Mouse (Mus musculus): ENCODE measurements around the gene Trp63.
"Not testable (repeated sequence)": the region's sequence is repeated elsewhere in the genome, so short reads cannot be mapped to it uniquely, and the experiment has no call there.

The Trp63 gene

DNA sequence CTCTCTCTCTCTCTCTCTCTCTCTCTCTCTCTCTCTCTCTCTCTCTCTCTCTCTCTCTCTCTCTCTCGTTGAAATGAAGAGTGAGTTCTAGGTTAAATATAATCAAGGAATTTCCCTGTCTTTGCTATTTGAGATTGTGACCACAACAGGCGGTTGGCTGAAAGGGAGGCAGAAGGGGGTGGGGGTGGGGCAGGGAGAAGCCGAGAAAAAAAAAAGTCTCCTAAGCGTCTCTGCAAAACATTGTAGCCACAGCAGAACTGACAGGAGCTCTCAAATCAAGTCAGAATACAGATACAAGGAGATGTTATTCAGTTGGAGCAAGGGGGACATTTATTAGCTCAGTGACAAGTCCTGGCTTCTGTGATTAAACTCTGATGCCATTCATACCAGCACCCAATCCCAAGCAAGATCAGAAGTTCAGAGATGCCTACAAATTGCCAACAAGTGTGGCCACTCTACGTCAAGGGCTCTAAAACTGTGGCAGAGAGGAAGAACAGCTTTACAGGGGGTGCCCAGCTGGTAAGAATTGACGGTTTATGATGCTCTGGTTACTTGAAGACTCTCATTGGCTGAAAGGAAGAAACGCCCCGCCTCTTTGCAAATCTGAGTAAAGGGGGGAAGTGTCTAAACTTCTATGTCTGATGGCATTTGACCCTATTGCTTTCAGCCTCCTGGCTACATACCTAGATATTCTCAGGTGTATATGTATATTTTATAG, at the start of gene Trp63:
Gene Trp63, plus strand, starts transcription at position 233 of the 718 bp plus-strand sequence.
- no peak for DNase-seq (ENCODE audit: low read depth)

- not testable (repeated sequence) for DNase-seq (ENCODE audit: low read depth)
Observed at GRCm38 (mm10) chr16:25644716-25645115, 38.8 kb upstream of the Trp63 start.

GRCm38 (mm10) chr16:25660510-25661235, 22.9 kb upstream of the Trp63 start:
- no peak for DNase-seq (ENCODE audit: low read depth)

GRCm38 (mm10) chr16:25663116-25663515, 20.4 kb upstream of the Trp63 start:
- DNase-seq (ENCODE audit: low read depth) = no peak

DNA sequence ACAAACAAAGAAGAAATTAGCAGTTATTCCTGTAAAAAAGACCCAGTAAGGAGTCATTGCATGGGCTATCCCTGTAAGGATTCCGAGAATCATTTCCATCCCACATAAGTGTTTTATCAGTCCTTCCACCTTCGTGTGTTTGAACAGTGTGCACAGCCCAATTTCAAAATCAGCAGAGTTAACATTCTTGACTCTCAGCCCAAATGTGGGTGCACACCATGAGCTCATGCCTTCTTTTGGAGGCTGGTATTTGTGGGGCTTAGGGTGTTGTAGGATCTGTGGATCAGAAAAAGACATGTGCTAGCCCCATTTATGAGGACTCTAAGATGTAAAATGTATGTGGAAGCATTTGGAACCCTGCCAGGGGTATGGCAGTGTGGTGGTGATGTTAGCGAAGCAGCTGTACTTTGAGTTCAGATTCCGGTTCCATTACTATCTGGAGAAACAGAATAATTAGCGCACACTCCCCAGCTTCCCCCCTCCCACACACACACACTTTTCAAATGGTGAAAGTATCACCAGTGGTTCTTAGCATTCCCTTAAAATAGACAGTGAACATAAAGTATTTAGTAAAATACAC, 9.6 kb upstream of the Trp63 start:
- DNase-seq (ENCODE audit: low read depth) = no peak

DNA sequence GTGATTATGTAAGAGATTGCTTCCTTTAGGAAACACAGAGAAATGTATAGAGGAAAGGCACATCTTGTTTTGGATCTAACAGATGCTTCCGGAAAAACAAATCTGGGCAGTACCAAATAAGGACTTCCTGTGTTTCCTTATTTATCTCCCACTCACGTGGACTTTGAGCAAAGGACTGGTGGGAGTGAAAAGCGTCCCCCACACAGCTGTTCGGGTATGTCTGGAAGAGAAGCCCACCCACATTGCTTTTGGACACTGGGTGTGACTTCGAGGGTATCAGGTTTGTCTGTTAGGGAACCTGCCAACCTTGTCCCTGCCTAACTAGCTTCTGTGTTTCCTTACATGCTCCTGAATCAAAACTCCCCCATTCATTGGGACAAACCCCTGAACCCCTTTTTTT, 3.2 kb upstream of the Trp63 start:
- DNase-seq (ENCODE audit: low read depth) = no peak

DNA sequence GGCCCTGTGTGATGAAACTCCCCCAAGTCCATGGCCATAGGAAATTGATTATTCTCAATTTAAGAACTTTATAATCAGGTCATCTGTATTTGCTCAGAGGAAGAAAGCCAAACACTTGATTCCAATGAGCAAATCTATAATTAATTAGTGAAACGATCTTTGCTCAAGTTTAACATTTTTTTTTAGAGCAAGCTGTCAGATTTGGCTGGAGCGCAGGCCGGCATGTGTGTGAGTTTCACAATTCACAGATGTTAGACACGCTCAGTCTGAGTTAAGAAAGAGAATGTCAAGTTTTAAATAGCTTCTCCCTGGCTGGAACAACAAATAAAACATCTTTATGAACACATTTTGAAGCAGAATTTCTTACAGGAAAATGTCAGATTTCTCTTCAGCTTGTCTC, 1.0 kb upstream of the Trp63 start:
- DNase-seq (ENCODE audit: low read depth) = no peak

GRCm38 (mm10) chr16:25684572-25684971, 1.0 kb downstream of the Trp63 start:
- DNase-seq (ENCODE audit: low read depth) = no peak

DNA sequence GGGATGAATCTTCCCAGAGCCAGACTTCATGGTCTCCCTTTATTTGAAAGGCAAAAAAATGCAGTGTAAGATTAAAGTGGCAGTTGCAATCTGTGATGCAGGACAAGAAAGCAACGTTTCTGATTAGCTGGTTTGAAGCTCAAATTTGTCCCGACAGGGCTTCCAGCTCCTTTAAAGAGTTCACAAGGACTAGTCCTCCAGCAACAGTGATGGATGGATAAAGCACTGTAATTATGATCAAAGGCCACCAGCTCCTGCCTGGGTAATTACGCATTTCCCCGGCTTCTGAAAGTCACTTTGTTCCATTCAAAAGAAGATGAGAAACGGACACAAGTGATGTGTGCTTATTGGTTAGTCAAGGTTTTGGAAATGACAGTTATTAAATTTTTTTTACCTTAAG, 7.0 kb downstream of the Trp63 start:
- DNase-seq (ENCODE audit: low read depth) = no peak

GRCm38 (mm10) chr16:25701252-25701651, 17.7 kb downstream of the Trp63 start:
- DNase-seq (ENCODE audit: low read depth) = no peak

GRCm38 (mm10) chr16:25706260-25706659, 22.7 kb downstream of the Trp63 start:
- DNase-seq (ENCODE audit: low read depth) = no peak

GRCm38 (mm10) chr16:25715790-25716189, 32.2 kb downstream of the Trp63 start:
- no peak for DNase-seq (ENCODE audit: low read depth)

DNA sequence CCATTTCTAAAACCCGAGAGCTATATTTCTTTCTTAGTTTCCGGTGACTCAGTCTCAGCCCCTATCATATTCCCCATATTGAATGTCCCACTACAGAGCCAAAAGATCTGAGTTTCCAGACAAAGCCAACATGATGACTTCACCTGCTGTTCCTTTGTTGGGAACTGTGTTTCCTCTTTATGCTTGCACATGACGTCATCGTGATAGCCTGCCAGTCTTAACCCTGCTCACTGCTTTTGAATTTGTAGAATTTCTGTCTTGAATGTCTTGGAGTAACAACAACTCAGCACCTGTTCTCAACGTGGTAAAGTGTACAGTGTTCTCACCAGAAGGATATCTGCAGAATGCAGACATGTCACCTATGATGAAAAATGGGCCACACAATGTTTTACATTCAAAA, 39.6 kb downstream of the Trp63 start:
- no peak for DNase-seq (ENCODE audit: low read depth)

DNA sequence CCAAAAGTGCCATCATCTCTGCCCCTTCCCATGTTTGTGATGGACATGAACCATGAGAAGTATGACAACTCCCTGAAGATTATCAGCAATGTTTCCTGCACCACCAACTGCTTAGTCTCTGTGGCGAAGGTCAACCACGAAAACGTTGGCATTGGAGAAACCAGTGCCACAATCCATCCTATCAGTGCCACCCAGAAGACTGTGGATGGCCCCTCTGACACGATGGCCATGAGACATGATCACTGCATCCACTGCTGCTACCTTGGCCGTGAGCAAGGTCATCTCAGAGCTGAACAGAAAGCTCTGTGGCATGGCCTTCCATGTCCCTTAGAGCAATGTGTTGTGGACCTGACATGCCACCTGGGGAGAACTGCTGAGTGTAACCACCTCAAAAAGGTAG, 43.4 kb downstream of the Trp63 start:
- DNase-seq (ENCODE audit: low read depth) = no peak

DNA sequence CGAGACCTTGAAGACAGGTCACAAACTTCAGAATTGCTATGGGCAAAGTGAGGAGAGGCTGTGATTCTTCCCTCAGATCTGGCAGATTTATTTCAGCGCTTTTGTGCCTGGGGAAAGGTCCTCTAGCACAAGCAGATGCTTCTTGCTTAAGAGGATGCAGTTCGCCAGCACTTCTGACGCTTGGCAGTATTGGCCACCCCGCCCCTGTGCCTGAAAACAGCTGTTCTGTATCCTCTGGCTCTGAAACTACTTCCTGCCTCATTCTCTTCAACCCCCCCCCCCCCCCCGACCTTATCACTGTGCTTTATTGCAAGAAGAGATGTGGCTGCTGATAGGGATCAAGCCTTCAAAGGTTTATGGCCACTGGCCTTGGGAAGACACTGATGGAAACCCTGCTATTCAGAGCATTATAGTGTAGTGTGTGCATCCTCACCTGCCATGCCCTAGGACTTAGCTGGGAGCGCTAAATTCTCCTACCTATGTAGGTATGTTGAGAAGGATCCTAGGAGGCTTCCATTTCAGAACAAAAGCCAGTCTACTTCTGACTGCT, 44.5 kb downstream of the Trp63 start:
- DNase-seq (ENCODE audit: low read depth) = no peak

DNA sequence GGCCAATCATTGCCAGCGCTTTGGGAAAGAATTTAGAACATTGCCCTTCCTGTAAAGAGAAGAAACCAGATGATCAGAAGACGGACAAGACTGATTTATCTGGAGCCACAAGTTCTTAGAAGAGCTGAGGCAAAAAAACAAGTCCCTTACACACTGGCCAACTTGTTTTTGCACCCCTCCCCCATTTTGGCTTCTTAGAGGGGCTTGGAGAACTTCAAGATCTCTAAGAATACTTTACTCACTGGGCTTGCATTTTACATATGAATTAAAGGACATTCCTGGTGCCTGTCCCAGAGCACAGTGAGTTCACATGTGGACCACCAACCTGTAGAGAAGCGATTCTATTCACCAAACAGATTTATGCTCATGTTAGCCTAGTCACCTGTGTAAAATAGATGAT, 53.3 kb downstream of the Trp63 start:
- no peak for DNase-seq (ENCODE audit: low read depth)

- no peak for DNase-seq (ENCODE audit: low read depth)
Observed at GRCm38 (mm10) chr16:25737623-25738050, 54.1 kb downstream of the Trp63 start.

- no peak for DNase-seq (ENCODE audit: low read depth)
Observed at GRCm38 (mm10) chr16:25746807-25747206, 63.2 kb downstream of the Trp63 start.

DNA sequence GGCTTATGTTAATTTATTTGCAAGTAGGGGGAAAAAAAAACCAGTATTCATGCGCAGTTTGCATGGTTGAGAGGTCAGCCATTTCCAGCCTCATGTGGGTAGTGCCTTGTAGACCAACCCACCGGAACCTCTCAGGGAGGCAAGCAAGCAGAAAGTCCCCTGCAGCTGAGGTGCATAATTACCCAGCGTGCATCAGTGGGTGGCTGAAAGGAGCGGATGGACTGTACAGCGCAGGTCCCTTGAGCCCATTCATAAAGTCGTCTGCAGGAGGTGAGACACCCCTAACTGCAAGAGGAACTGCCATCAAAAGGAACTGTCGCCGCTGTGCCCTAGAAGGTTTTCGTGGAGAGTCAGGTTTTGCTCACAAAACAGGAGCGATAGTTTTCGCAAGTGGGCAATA, 68.3 kb downstream of the Trp63 start:
- no peak for DNase-seq (ENCODE audit: low read depth)

DNA sequence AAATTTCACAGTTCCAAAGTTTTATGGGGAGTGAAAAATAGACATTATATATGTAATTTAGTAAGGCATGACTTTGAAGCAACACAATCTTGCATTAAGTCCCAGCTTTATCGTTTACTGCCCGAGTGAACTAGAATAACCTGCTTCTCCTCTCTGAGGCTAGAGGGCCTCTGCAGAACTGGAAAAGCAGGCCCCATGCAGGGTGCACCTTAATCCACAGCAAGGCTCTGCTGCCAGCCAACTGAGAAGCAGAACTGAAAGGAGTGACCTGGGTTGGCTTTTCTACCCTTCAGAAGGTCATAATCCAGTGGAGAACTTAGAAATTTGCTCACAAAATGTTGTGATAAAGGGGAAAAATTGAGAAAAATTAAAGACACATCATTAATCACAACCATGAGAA, 74.5 kb downstream of the Trp63 start:
- DNase-seq (ENCODE audit: low read depth) = no peak

- no peak for DNase-seq (ENCODE audit: low read depth)
Observed at GRCm38 (mm10) chr16:25765549-25765948, 82.0 kb downstream of the Trp63 start.

DNA sequence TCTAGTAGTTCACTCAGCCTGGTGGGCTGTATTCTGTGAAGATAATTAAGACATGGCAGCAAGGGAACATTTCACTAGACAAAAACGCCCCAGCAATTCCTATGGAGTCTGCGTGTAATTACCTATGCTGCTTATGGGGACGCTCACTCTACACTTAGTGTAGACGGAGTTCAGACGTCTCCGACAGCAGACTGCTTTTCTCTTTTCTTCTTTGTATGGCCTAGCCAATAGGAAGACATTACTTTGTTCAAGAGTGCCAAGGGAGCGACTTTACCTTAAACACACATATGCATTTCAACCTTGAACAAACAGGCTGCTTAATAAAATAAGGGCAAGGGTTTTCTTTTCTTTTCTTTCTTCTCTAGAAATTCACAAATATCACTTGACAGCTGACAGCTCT, 91.0 kb downstream of the Trp63 start:
- no peak for DNase-seq (ENCODE audit: low read depth)

DNA sequence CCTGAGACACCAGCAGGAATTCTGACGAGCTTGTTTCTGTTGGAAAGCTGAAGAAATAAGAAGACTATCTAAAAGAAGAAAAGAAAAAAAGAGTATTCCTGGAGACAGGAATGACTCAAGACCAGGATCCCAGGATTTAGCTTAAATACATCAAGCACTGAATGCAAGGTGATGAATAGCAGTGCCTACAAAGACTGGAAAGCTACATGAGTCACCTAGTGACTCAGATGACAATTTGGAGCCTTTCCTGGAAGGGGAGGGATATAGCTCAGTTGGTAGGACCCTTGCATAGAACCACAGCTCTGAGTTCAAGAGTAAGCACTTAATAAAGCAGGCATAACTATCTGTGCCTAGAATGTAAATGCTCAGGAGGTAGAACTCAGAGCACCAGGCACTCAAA, 93.9 kb downstream of the Trp63 start:
- DNase-seq (ENCODE audit: low read depth) = no peak
